Mouse (Mus musculus) small intestine, adult 2 months (tissue): Measurements from ENCODE around the gene Habp4.

ENCODE experiments used
- CTCF ChIP-seq: fragments of 200-500 bp; IDR thresholded peaks from 2 replicates; pipeline ENCODE4 v1.5.1; 2012; ENCODE audit warnings: low read depth, mild to moderate bottlenecking, control low read depth, inconsistent platforms, low read length, moderate library complexity, mixed read lengths; ENCODE audit not compliant: insufficient replicate concordance, insufficient read length; ENCODE audit errors: extremely low read depth
- POLR2A ChIP-seq: fragments of 200-500 bp; IDR thresholded peaks from 2 replicates; pipeline ENCODE4 v1.6.1; 2012; ENCODE audit warnings: low read depth, mild to moderate bottlenecking, control low read depth, inconsistent platforms, low read length, moderate library complexity

DNA sequence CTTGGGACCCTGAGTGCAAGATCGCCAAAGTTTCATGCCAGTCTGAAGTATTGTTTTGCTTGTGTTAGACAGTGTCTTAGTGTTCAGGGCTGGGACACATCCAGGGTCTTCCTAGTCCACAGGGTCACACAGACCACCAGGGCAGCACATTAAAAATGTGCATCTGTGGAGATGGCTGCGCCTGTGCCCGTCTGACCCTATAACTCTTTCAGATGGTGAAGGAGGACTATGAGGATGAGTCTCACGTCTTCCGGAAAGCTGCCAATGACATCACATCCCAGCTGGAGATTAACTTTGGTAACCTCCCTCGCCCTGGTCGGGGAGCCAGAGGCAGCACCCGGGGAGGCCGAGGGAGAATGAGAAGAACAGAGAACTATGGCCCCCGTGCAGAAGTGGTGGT is 22.7 kb downstream of the Habp4 start:
- TF ChIP-seq POLR2A (no peak), CTCF (no peak)
